Mouse (Mus musculus): ENCODE measurements around the gene Aida. TPM values are rescaled to one million over a fixed set of nuclear protein-coding genes. Genes with fewer than 3 reads are reported as not detected.

Aida gene
- polyA plus RNA-seq, 1 experiment from 2014 or later, result 23.7 TPM

- Histone ChIP-seq H3K27me3 (replicated peaks; ENCODE audit: insufficient read depth, low read length) (no peaks in the 10 kb centered on the region), H3K4me3 (ENCODE audit: low read depth, low read length) (no peak overlapping the region), H3K4me1 (ENCODE audit: insufficient read depth, low read depth, low read length) (no peaks in the 10 kb centered on the region), H3K4me2 (replicated peaks; ENCODE audit: low read depth, low read length) (no peak overlapping the region), H3K36me3 (ENCODE audit: insufficient read depth, low read length) (peaks cover 36% of the 10 kb centered on the region), H3K27ac (ENCODE audit: low read length) (no peak overlapping the region), H3K9me3 (ENCODE audit: low read length) (no peaks in the 10 kb centered on the region), H3K9ac (replicated peaks; ENCODE audit: low read depth) (no peak overlapping the region)
- ATAC-seq (no peak), DNase-seq (ENCODE audit: low spot score) (no peak)
- TF ChIP-seq CTCF (IDR thresholded peaks at IDR 0.05) (no peak), EP300 (IDR thresholded peaks at IDR 0.05) (no peak)
- WGBS, result 91% methylated on average over 4 of the region's 4 CpGs
These were observed 6.8 kb upstream of the Aida start for GRCm38 (mm10) chr1:183289576-183289975.

- ATAC-seq (peak; percentile 93), DNase-seq (ENCODE audit: low spot score) (peak; percentile 98)
- WGBS, result under 1% methylated on average over 36 of the region's 39 CpGs
These were observed 540 bp downstream of the Aida start, which contains the start of gene Brox for GRCm38 (mm10) chr1:183296877-183297383. TSS of gene Brox (minus strand) at chr1:183297269.

GRCm38 (mm10) chr1:183297473-183297885 lies 1.1 kb downstream of the Aida start:
- TF ChIP-seq CTCF (IDR thresholded peaks at IDR 0.05), result no peak
- TF ChIP-seq EP300 (IDR thresholded peaks at IDR 0.05), result no peak
- no peaks in the 10 kb centered on the region; the same call in 1 of the 2 replicates for H3K36me3 ChIP-seq (ENCODE audit: insufficient read depth, low read length)
- no peaks in the 10 kb centered on the region for H3K27me3 ChIP-seq (replicated peaks; ENCODE audit: insufficient read depth, low read length)
- peak; percentile 48 for DNase-seq (ENCODE audit: low spot score)
- H3K4me3 ChIP-seq (ENCODE audit: low read depth, low read length), result peak overlapping the region; percentile 51
- no peaks in the 10 kb centered on the region for H3K9me3 ChIP-seq (ENCODE audit: low read length)
- H3K9ac ChIP-seq (replicated peaks; ENCODE audit: low read depth), result 0 out of 2 replicates have a peak overlapping the region, but pooled peaks have one; percentile 2
- peak overlapping the region; percentile 44 for H3K27ac ChIP-seq (ENCODE audit: low read length)
- H3K4me1 ChIP-seq (ENCODE audit: insufficient read depth, low read depth, low read length), result no peaks in the 10 kb centered on the region
- H3K4me2 ChIP-seq (replicated peaks; ENCODE audit: low read depth, low read length), result peak overlapping the region; percentile 56
- no peak; the same call in 1 of the 2 replicates for ATAC-seq
- under 1% methylated on average over 23 of the region's 30 CpGs for WGBS

More at GRCm38 (mm10) chr1:183296877-183297383, 540 bp downstream of the Aida start, which contains the start of gene Brox:
- Histone ChIP-seq H3K4me2 (replicated peaks; ENCODE audit: low read depth, low read length) (peak within 1 kb of the TSS; percentile 56), H3K36me3 (ENCODE audit: insufficient read depth, low read length) (peaks cover 4% of the 10 kb centered on the region), H3K9ac (replicated peaks; ENCODE audit: low read depth) (peak within 1 kb of the TSS; percentile 43), H3K4me1 (ENCODE audit: insufficient read depth, low read depth, low read length) (no peaks in the 10 kb centered on the region), H3K27ac (ENCODE audit: low read length) (peak within 1 kb of the TSS; percentile 47), H3K9me3 (ENCODE audit: low read length) (no peaks in the 10 kb centered on the region), H3K27me3 (replicated peaks; ENCODE audit: insufficient read depth, low read length) (no peaks in the 10 kb centered on the region), H3K4me3 (ENCODE audit: low read depth, low read length) (peak within 1 kb of the TSS; percentile 51)
- TF ChIP-seq CTCF (IDR thresholded peaks at IDR 0.05), result no peak
- no peak for TF ChIP-seq EP300 (IDR thresholded peaks at IDR 0.05)

- Histone ChIP-seq H3K27ac (ENCODE audit: low read length) (peak overlapping the region; percentile 44), H3K4me3 (ENCODE audit: low read depth, low read length) (peak overlapping the region; percentile 51), H3K9me3 (ENCODE audit: low read length) (no peaks in the 10 kb centered on the region), H3K27me3 (replicated peaks; ENCODE audit: insufficient read depth, low read length) (no peaks in the 10 kb centered on the region), H3K9ac (replicated peaks; ENCODE audit: low read depth) (0 out of 2 replicates have a peak overlapping the region, but pooled peaks have one; percentile 2), H3K4me2 (replicated peaks; ENCODE audit: low read depth, low read length) (peak overlapping the region; percentile 56), H3K36me3 (ENCODE audit: insufficient read depth, low read length) (no peaks in the 10 kb centered on the region), H3K4me1 (ENCODE audit: insufficient read depth, low read depth, low read length) (no peaks in the 10 kb centered on the region)
- under 1% methylated on average over 20 of the region's 20 CpGs for WGBS
- DNase-seq (ENCODE audit: low spot score), result peak; percentile 71
- ATAC-seq, result peak; percentile 6; the same call in 1 of the 2 replicates
- no peak for TF ChIP-seq CTCF (IDR thresholded peaks at IDR 0.05)
- TF ChIP-seq EP300 (IDR thresholded peaks at IDR 0.05), result no peak
These were observed 1.6 kb downstream of the Aida start for GRCm38 (mm10) chr1:183297886-183298489.

- peak; percentile 96 for DNase-seq (ENCODE audit: low spot score)
- no peak for TF ChIP-seq EP300 (IDR thresholded peaks at IDR 0.05)
- TF ChIP-seq CTCF (IDR thresholded peaks at IDR 0.05), result no peak
- 81% methylated on average over 6 of the region's 6 CpGs for WGBS
- no peak for ATAC-seq
- H3K4me3 ChIP-seq (ENCODE audit: low read depth, low read length), result no peak overlapping the region
- no peak overlapping the region for H3K9ac ChIP-seq (replicated peaks; ENCODE audit: low read depth)
- H3K27ac ChIP-seq (ENCODE audit: low read length), result no peak overlapping the region
- no peaks in the 10 kb centered on the region for H3K4me1 ChIP-seq (ENCODE audit: insufficient read depth, low read depth, low read length)
- H3K36me3 ChIP-seq (ENCODE audit: insufficient read depth, low read length), result no peaks in the 10 kb centered on the region
- no peaks in the 10 kb centered on the region for H3K27me3 ChIP-seq (replicated peaks; ENCODE audit: insufficient read depth, low read length)
- no peaks in the 10 kb centered on the region for H3K9me3 ChIP-seq (ENCODE audit: low read length)
- H3K4me2 ChIP-seq (replicated peaks; ENCODE audit: low read depth, low read length), result no peak overlapping the region
These were observed 2.8 kb downstream of the Aida start for GRCm38 (mm10) chr1:183299161-183299560.

- H3K4me3 ChIP-seq (ENCODE audit: low read depth, low read length), result no peak overlapping the region
- ATAC-seq (no peak), DNase-seq (ENCODE audit: low spot score) (no peak)
- H3K27me3 ChIP-seq (replicated peaks; ENCODE audit: insufficient read depth, low read length), result no peaks in the 10 kb centered on the region
- no peak overlapping the region for H3K4me2 ChIP-seq (replicated peaks; ENCODE audit: low read depth, low read length)
- TF ChIP-seq CTCF (IDR thresholded peaks at IDR 0.05) (no peak), EP300 (IDR thresholded peaks at IDR 0.05) (no peak)
- H3K9ac ChIP-seq (replicated peaks; ENCODE audit: low read depth), result no peak overlapping the region
- no peaks in the 10 kb centered on the region for H3K9me3 ChIP-seq (ENCODE audit: low read length)
- H3K27ac ChIP-seq (ENCODE audit: low read length), result no peak overlapping the region
- H3K4me1 ChIP-seq (ENCODE audit: insufficient read depth, low read depth, low read length), result no peaks in the 10 kb centered on the region
- no peaks in the 10 kb centered on the region; the same call in 1 of the 2 replicates for H3K36me3 ChIP-seq (ENCODE audit: insufficient read depth, low read length)
- 73% methylated on average over 3 of the region's 3 CpGs for WGBS
These were observed 11.2 kb downstream of the Aida start for GRCm38 (mm10) chr1:183307555-183307954.

Measured in lung, postnatal 0 days (tissue).